Mouse (Mus musculus) heart, postnatal 0 days (tissue): ENCODE measurements around the gene Ccl17.

Experiments
- CTCF ChIP-seq: IDR thresholded peaks from 2 replicates; pipeline ENCODE4 v1.5.1; 2016; ENCODE audit warnings: antibody characterized with exemption, control low read depth, low read depth
- EP300 ChIP-seq: IDR thresholded peaks from 2 replicates; pipeline ENCODE4 v1.6.1; 2016; ENCODE audit warnings: antibody characterized with exemption, low read depth

- TF ChIP-seq CTCF (no peak), EP300 (no peak)
Measured at GRCm38 (mm10) chr8:94785995-94786595, 24.2 kb upstream of the Ccl17 start.
